Mouse (Mus musculus): ENCODE data around the gene Pithd1. TPM values are rescaled to one million over a fixed set of nuclear protein-coding genes. Genes with fewer than 3 reads are reported as not detected.
"Not testable (repeated sequence)": the region's sequence is repeated elsewhere in the genome, so short reads cannot be mapped to it uniquely, and the experiment has no call there.

The Pithd1 gene
- polyA plus RNA-seq, 1 experiment from 2014 or later = 39.6 TPM

GRCm38 (mm10) chr4:135945706-135946105 is 41.4 kb downstream of the Pithd1 start:
- H3K27me3 ChIP-seq (replicated peaks; ENCODE audit: insufficient read depth, low read length) = no peaks in the 10 kb centered on the region
- ATAC-seq = peak; percentile 23
- DNase-seq (ENCODE audit: low spot score) = peak; percentile 58
- peak overlapping the region; percentile 79; the same call in 1 of the 2 replicates for H3K9ac ChIP-seq (replicated peaks; ENCODE audit: low read depth)
- peak overlapping the region; percentile 43 for H3K27ac ChIP-seq (ENCODE audit: low read length)
- no peak for TF ChIP-seq CTCF (IDR thresholded peaks at IDR 0.05)
- TF ChIP-seq EP300 (IDR thresholded peaks at IDR 0.05) = no peak
- peak overlapping the region; percentile 90 for H3K4me3 ChIP-seq (ENCODE audit: low read depth, low read length)
- peak overlapping the region; percentile 75 for H3K4me2 ChIP-seq (replicated peaks; ENCODE audit: low read depth, low read length)
- H3K9me3 ChIP-seq (ENCODE audit: low read length) = no peaks in the 10 kb centered on the region
- 63% methylated on average over 10 of the region's 10 CpGs for WGBS
- peaks cover 14% of the 10 kb centered on the region; the same call in 1 of the 2 replicates for H3K4me1 ChIP-seq (ENCODE audit: insufficient read depth, low read depth, low read length)
- no peaks in the 10 kb centered on the region for H3K36me3 ChIP-seq (ENCODE audit: insufficient read depth, low read length)

DNA sequence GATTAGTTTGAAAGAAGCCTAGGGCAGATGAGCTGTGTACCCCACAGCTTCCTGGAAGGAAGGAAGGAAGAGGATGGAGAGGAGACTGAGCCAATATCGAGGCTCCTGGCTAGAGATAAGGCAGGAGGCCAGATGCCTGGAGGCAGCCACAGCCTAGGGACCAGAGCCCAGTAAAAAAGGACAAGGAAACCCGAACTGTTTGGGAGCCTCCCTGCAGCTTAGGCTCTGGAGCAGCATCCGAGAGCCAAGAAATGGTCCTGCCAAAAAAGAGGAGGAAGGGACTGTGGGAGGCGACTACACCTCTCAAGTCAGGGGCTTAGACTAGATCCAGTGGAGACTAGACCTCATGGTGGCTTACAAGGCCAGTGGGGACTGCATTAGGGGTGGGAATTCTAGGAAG is 43.7 kb downstream of the Pithd1 start:
- no peak for ATAC-seq
- Histone ChIP-seq H3K4me1 (ENCODE audit: insufficient read depth, low read depth, low read length) (peaks cover 14% of the 10 kb centered on the region; the same call in 1 of the 2 replicates), H3K4me3 (ENCODE audit: low read depth, low read length) (no peak overlapping the region), H3K4me2 (replicated peaks; ENCODE audit: low read depth, low read length) (no peak overlapping the region), H3K36me3 (ENCODE audit: insufficient read depth, low read length) (no peaks in the 10 kb centered on the region; the same call in 1 of the 2 replicates), H3K27me3 (replicated peaks; ENCODE audit: insufficient read depth, low read length) (no peaks in the 10 kb centered on the region), H3K9me3 (ENCODE audit: low read length) (no peaks in the 10 kb centered on the region), H3K9ac (replicated peaks; ENCODE audit: low read depth) (no peak overlapping the region), H3K27ac (ENCODE audit: low read length) (no peak overlapping the region)
- 35% methylated on average over 4 of the region's 4 CpGs for WGBS
- DNase-seq (ENCODE audit: low spot score) = no peak
- TF ChIP-seq CTCF (IDR thresholded peaks at IDR 0.05) (no peak), EP300 (IDR thresholded peaks at IDR 0.05) (no peak)

DNA sequence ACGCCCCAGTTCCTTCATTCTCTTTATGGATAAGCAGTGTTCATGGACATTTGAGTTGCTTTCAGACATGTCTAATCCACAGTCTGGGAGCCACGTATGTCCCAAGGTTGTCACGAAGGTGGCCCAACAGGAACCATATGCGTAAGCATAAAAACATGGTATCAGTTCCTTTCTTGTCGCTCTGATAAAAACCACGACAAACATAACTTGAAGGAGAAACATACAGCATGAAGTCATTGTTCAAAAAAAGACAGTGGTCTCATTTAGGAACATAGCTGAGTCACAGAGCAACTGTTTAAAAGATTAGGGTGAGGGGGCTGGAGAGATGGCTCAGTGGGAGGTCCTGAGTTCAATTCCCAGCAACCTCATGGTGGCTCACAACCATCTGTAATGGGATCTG is 44.9 kb downstream of the Pithd1 start:
- Histone ChIP-seq H3K4me1 (ENCODE audit: insufficient read depth, low read depth, low read length) (peaks cover 9% of the 10 kb centered on the region; the same call in 1 of the 2 replicates), H3K36me3 (ENCODE audit: insufficient read depth, low read length) (no peaks in the 10 kb centered on the region; the same call in 1 of the 2 replicates), H3K4me3 (ENCODE audit: low read depth, low read length) (no peak overlapping the region), H3K27me3 (replicated peaks; ENCODE audit: insufficient read depth, low read length) (no peaks in the 10 kb centered on the region), H3K27ac (ENCODE audit: low read length) (no peak overlapping the region), H3K4me2 (replicated peaks; ENCODE audit: low read depth, low read length) (no peak overlapping the region), H3K9ac (replicated peaks; ENCODE audit: low read depth) (no peak overlapping the region), H3K9me3 (ENCODE audit: low read length) (no peaks in the 10 kb centered on the region)
- no peak for ATAC-seq
- 69% methylated on average over 6 of the region's 6 CpGs for WGBS
- TF ChIP-seq EP300 (IDR thresholded peaks at IDR 0.05) (no peak), CTCF (IDR thresholded peaks at IDR 0.05) (no peak)
- no peak for DNase-seq (ENCODE audit: low spot score)

DNA sequence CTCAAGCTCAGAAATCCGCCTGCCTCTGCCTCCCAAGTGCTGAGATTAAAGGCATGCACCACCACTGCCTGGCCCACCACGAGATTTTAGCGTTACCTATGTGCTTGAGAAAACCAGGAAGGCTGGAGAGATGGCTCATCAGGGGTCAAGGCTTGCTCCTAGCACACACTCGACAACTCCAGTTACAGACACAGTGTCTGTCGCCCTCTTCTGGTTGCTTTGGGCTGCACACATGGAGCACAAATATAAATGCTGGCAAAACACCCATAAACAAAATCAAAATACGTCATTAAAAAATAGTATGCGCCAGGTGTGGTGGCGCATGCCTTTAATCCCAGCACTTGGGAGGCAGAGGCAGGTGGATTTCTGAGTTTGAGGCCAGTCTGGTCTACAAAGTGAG is 46.0 kb downstream of the Pithd1 start:
- WGBS = 83% methylated on average over 8 of the region's 8 CpGs
- not testable (repeated sequence) for DNase-seq (ENCODE audit: low spot score); H3K36me3 ChIP-seq (ENCODE audit: insufficient read depth, low read length); H3K4me2 ChIP-seq (replicated peaks; ENCODE audit: low read depth, low read length); H3K27me3 ChIP-seq (replicated peaks; ENCODE audit: insufficient read depth, low read length); ATAC-seq; H3K9ac ChIP-seq (replicated peaks; ENCODE audit: low read depth); H3K27ac ChIP-seq (ENCODE audit: low read length); H3K4me3 ChIP-seq (ENCODE audit: low read depth, low read length); H3K4me1 ChIP-seq (ENCODE audit: insufficient read depth, low read depth, low read length); H3K9me3 ChIP-seq (ENCODE audit: low read length)
- TF ChIP-seq CTCF (IDR thresholded peaks at IDR 0.05) = peak; percentile 55

DNA sequence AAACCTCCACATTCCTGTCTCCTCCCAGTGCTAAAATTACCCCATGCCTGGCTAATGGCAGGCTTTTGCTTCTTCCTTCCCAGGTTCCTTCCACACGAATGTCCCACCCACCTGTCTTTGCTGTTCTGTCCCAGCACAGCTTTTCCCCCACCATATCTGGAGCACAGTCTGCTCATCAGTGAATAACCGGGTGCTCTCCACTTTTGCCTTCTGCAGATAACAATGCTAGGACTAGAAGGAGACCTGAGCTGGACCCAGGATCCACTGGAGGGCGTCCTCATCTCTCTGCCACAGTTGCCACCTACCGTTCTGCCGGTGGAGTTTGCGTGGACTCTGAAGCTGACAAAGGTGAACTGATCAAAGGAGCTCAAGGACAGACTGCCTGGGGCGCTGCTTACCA is 48.2 kb downstream of the Pithd1 start:
- H3K9ac ChIP-seq (replicated peaks; ENCODE audit: low read depth) = no peak overlapping the region
- DNase-seq (ENCODE audit: low spot score) = no peak
- no peak for ATAC-seq
- no peak overlapping the region for H3K27ac ChIP-seq (ENCODE audit: low read length)
- no peak overlapping the region for H3K4me3 ChIP-seq (ENCODE audit: low read depth, low read length)
- TF ChIP-seq CTCF (IDR thresholded peaks at IDR 0.05) = no peak
- no peak for TF ChIP-seq EP300 (IDR thresholded peaks at IDR 0.05)
- H3K4me1 ChIP-seq (ENCODE audit: insufficient read depth, low read depth, low read length) = no peaks in the 10 kb centered on the region
- no peaks in the 10 kb centered on the region for H3K9me3 ChIP-seq (ENCODE audit: low read length)
- H3K36me3 ChIP-seq (ENCODE audit: insufficient read depth, low read length) = no peaks in the 10 kb centered on the region; the same call in 1 of the 2 replicates
- H3K4me2 ChIP-seq (replicated peaks; ENCODE audit: low read depth, low read length) = no peak overlapping the region
- WGBS = 88% methylated on average over 7 of the region's 7 CpGs
- H3K27me3 ChIP-seq (replicated peaks; ENCODE audit: insufficient read depth, low read length) = no peaks in the 10 kb centered on the region

- Histone ChIP-seq H3K27ac (ENCODE audit: low read length) (no peak overlapping the region), H3K9me3 (ENCODE audit: low read length) (no peaks in the 10 kb centered on the region), H3K4me2 (replicated peaks; ENCODE audit: low read depth, low read length) (no peak overlapping the region), H3K4me3 (ENCODE audit: low read depth, low read length) (no peak overlapping the region), H3K4me1 (ENCODE audit: insufficient read depth, low read depth, low read length) (no peaks in the 10 kb centered on the region), H3K36me3 (ENCODE audit: insufficient read depth, low read length) (peaks cover 6% of the 10 kb centered on the region; the same call in 1 of the 2 replicates), H3K27me3 (replicated peaks; ENCODE audit: insufficient read depth, low read length) (no peaks in the 10 kb centered on the region), H3K9ac (replicated peaks; ENCODE audit: low read depth) (no peak overlapping the region)
- ATAC-seq (peak; percentile 43; the same call in 1 of the 2 replicates), DNase-seq (ENCODE audit: low spot score) (peak; percentile 21)
- 54% methylated on average over 5 of the region's 5 CpGs for WGBS
- no peak for TF ChIP-seq CTCF (IDR thresholded peaks at IDR 0.05)
- no peak for TF ChIP-seq EP300 (IDR thresholded peaks at IDR 0.05)
These were observed 51.6 kb downstream of the Pithd1 start for GRCm38 (mm10) chr4:135935502-135935901.

Measured in lung, postnatal 0 days (tissue).